Mouse (Mus musculus): ENCODE data around the gene Elac2. TPM values are rescaled to one million over a fixed set of nuclear protein-coding genes. Genes with fewer than 3 reads are reported as not detected.
A peak's percentile ranks its signal among the peaks of the same experiment; 100 is the strongest.

Elac2 gene
- total and polyA plus RNA-seq, 3 experiments, result 66.8 to 88.2 (median 74.1) TPM

DNA sequence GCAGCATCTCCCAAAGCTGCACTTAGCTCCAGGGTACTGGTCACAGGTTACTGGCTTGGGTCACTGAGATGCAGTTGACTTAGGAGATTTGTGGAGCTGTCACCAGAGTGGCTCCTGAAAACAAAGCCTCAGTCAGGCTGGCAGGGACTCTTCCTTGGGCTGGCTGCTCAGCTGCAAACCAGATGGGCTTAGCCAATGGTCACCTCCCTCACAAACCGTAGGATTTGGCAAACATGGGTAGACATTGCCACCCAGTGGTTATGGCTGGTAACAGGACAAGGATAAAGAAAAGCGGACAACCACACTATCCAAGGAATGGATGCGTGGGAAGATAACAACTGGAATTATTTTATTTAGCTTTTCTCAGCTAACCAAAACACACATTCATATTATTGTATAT lies 10.3 kb upstream of the Elac2 start:
- H3K36me3 ChIP-seq (replicated peaks in 1 of 2; ENCODE audit: control insufficient read depth in 1 of 2, insufficient read depth in 1 of 2, low read length in 1 of 2), result no peaks in the 10 kb centered on the region
- dilution Hi-C loops (cut with MboI; ENCODE audit: extremely low pct_ligation_motif_present, extremely low pct_unique_long_range_greater_than_20kb, low sequenced_read_pairs) (no loop called here), in situ Hi-C loops (cut with MboI; ENCODE audit: low pct_ligation_motif_present, low pct_unique_long_range_greater_than_20kb, low sequenced_read_pairs) (no loop called here)
- no peaks in the 10 kb centered on the region for H3K4me1 ChIP-seq (ENCODE audit: control insufficient read depth in 1 of 2, insufficient read depth in 2 of 2)
- DNase-seq (ENCODE audit: extremely low read depth), result peak; percentile 62
- no peaks in the 10 kb centered on the region for H3K9me3 ChIP-seq (replicated peaks; ENCODE audit: low read length)
- no peak overlapping the region for H3K4me3 ChIP-seq (replicated peaks in 1 of 3; ENCODE audit: low read depth in 2 of 3, low read length in 2 of 3, poor library complexity in 1 of 3)
- H3K9ac ChIP-seq (ENCODE audit: insufficient read depth, low read depth), result no peak overlapping the region
- H3K79me2 ChIP-seq (replicated peaks; ENCODE audit: control insufficient read depth, extremely low read depth, insufficient read depth, poor library complexity, severe bottlenecking), result no peaks in the 10 kb centered on the region
- H3K27ac ChIP-seq (ENCODE audit: insufficient read depth, low read depth), result no peak overlapping the region
- H3K4me2 ChIP-seq (ENCODE audit: insufficient read depth, low read depth, poor library complexity, severe bottlenecking), result no peak overlapping the region
- H3K27me3 ChIP-seq (replicated peaks), result peaks cover 34% of the 10 kb centered on the region
- no peak for TF ChIP-seq USF2 (conservative IDR thresholded peaks at IDR 0.05; ENCODE audit: low read depth, low read length)
- no peak for TF ChIP-seq CHD2 (IDR thresholded peaks at IDR 0.05; ENCODE audit: low read length)
- no peak for TF ChIP-seq BHLHE40 (IDR thresholded peaks at IDR 0.05; ENCODE audit: low read depth, low read length)
- peak; percentile 75 for TF ChIP-seq SMC3 (IDR thresholded peaks at IDR 0.05; ENCODE audit: low read depth, low read length)
- peak; percentile 97 for TF ChIP-seq RAD21 (IDR thresholded peaks at IDR 0.05; ENCODE audit: low read depth, low read length)
- peak; percentile 79 to 93 for TF ChIP-seq CTCF (conservative IDR thresholded peaks at IDR 0.05 in 1 of 2, IDR thresholded peaks at IDR 0.05 in 1 of 2; ENCODE audit: low read depth in 2 of 2, low read length in 2 of 2)
- TF ChIP-seq NELFE (IDR thresholded peaks at IDR 0.05; ENCODE audit: low read depth, low read length), result 0 out of 2 replicates have a peak, but pooled peaks have one; percentile 20
- TF ChIP-seq ZNF384 (IDR thresholded peaks at IDR 0.05; ENCODE audit: low read depth, low read length), result no peak
- TF ChIP-seq MAFK (IDR thresholded peaks at IDR 0.05; ENCODE audit: insufficient replicate concordance, low read length), result no peak

DNA sequence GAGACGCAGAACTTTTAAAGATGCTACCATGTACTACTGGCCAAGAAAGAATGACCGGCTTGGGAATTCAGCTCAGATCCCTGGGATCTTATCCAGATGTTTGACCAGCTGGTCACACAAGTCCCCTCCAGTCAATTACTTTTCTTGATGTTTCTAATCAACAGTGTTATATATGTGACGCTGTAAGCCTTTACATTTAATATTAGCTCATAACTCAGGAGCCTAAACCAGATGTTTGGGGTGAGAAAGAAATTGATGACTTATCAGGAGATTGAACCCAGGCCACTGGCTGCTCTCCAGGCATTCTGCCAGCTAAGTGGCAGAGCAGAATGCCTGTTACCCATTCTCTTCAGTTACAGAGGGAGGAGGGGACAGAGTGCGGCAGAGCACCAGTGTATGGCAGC lies 9.9 kb upstream of the Elac2 start:
- H3K4me1 ChIP-seq (ENCODE audit: control insufficient read depth in 1 of 2, insufficient read depth in 2 of 2), result no peaks in the 10 kb centered on the region
- H3K4me2 ChIP-seq (ENCODE audit: insufficient read depth, low read depth, poor library complexity, severe bottlenecking), result no peak overlapping the region
- H3K79me2 ChIP-seq (replicated peaks; ENCODE audit: control insufficient read depth, extremely low read depth, insufficient read depth, poor library complexity, severe bottlenecking), result no peaks in the 10 kb centered on the region
- H3K9ac ChIP-seq (ENCODE audit: insufficient read depth, low read depth), result no peak overlapping the region
- peaks cover 36% of the 10 kb centered on the region for H3K27me3 ChIP-seq (replicated peaks)
- no peak overlapping the region for H3K27ac ChIP-seq (ENCODE audit: insufficient read depth, low read depth)
- dilution Hi-C loops (cut with MboI; ENCODE audit: extremely low pct_ligation_motif_present, extremely low pct_unique_long_range_greater_than_20kb, low sequenced_read_pairs) (no loop called here), in situ Hi-C loops (cut with MboI; ENCODE audit: low pct_ligation_motif_present, low pct_unique_long_range_greater_than_20kb, low sequenced_read_pairs) (no loop called here)
- no peaks in the 10 kb centered on the region for H3K9me3 ChIP-seq (replicated peaks; ENCODE audit: low read length)
- no peak overlapping the region for H3K4me3 ChIP-seq (replicated peaks in 1 of 3; ENCODE audit: low read depth in 2 of 3, low read length in 2 of 3, poor library complexity in 1 of 3)
- no peaks in the 10 kb centered on the region for H3K36me3 ChIP-seq (replicated peaks in 1 of 2; ENCODE audit: control insufficient read depth in 1 of 2, insufficient read depth in 1 of 2, low read length in 1 of 2)
- TF ChIP-seq POLR2A (IDR thresholded peaks at IDR 0.05; ENCODE audit: low read depth, low read length) (no peak), PAX5 (IDR thresholded peaks at IDR 0.05; ENCODE audit: low read length) (no peak), JUND (conservative IDR thresholded peaks at IDR 0.05; ENCODE audit: low read depth, low read length) (no peak), BHLHE40 (IDR thresholded peaks at IDR 0.05; ENCODE audit: low read depth, low read length) (no peak), MAZ (IDR thresholded peaks at IDR 0.05; ENCODE audit: low read depth, low read length) (no peak)
- no peak for DNase-seq (ENCODE audit: extremely low read depth)

DNA sequence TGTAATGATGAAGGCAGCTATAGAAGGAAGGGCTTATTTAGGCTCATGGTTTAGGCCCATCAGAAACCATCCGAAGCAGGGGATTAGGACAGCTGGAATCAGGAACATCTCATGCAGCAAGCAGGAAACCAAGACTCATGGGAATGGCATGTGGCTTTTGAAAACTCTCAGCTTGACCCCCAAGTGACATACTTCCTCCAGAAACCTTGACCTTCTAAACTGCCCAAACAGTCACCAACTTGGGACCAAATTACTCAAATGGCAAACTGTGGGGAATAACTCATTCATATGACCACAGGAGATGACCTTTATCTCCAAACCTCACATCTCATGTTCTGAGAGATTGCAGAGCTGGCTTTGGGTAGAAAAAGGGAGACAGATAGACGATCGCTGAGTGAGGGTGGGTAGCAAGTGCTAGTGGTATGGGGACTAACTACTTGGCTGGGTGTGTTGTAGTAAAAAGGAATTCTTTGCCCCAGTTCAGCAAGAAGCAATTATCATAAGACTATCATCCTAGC lies 7.3 kb upstream of the Elac2 start:
- DNase-seq (ENCODE audit: extremely low read depth), result no peak
- H3K27ac ChIP-seq (ENCODE audit: insufficient read depth, low read depth), result no peak overlapping the region
- dilution Hi-C loops (cut with MboI; ENCODE audit: extremely low pct_ligation_motif_present, extremely low pct_unique_long_range_greater_than_20kb, low sequenced_read_pairs), result no loop called here
- TF ChIP-seq ZNF384 (IDR thresholded peaks at IDR 0.05; ENCODE audit: low read depth, low read length) (no peak), RCOR1 (conservative IDR thresholded peaks at IDR 0.05; ENCODE audit: low read depth, low read length) (no peak), EP300 (IDR thresholded peaks at IDR 0.05; ENCODE audit: low read length) (no peak), USF1 (IDR thresholded peaks at IDR 0.05; ENCODE audit: low read depth, low read length) (no peak), GABPA (IDR thresholded peaks at IDR 0.05; ENCODE audit: insufficient replicate concordance, low read depth, low read length) (no peak), MAX (IDR thresholded peaks at IDR 0.05; ENCODE audit: low read length) (no peak), NRF1 (IDR thresholded peaks at IDR 0.05; ENCODE audit: low read depth, low read length) (no peak), RAD21 (IDR thresholded peaks at IDR 0.05; ENCODE audit: low read depth, low read length) (no peak), USF2 (conservative IDR thresholded peaks at IDR 0.05; ENCODE audit: low read depth, low read length) (no peak), PAX5 (IDR thresholded peaks at IDR 0.05; ENCODE audit: low read length) (no peak), MAFK (IDR thresholded peaks at IDR 0.05; ENCODE audit: insufficient replicate concordance, low read length) (no peak), ZKSCAN1 (IDR thresholded peaks at IDR 0.05; ENCODE audit: borderline replicate concordance, low read depth, low read length) (no peak), HCFC1 (IDR thresholded peaks at IDR 0.05; ENCODE audit: low read depth, low read length) (no peak), MAZ (IDR thresholded peaks at IDR 0.05; ENCODE audit: low read depth, low read length) (no peak), IRF4 (IDR thresholded peaks at IDR 0.05; ENCODE audit: low read depth, low read length) (no peak), KAT2A (IDR thresholded peaks at IDR 0.05; ENCODE audit: insufficient replicate concordance, low read length) (no peak), TBP (conservative IDR thresholded peaks at IDR 0.05; ENCODE audit: low read depth, low read length) (no peak), MYC (IDR thresholded peaks at IDR 0.05; ENCODE audit: low read depth, low read length) (no peak), CTCF (conservative IDR thresholded peaks at IDR 0.05 in 1 of 2, IDR thresholded peaks at IDR 0.05 in 1 of 2; ENCODE audit: low read depth in 2 of 2, low read length in 2 of 2) (no peak)
- no peak overlapping the region for H3K9ac ChIP-seq (ENCODE audit: insufficient read depth, low read depth)
- H3K4me1 ChIP-seq (ENCODE audit: control insufficient read depth in 1 of 2, insufficient read depth in 2 of 2), result no peaks in the 10 kb centered on the region
- H3K4me3 ChIP-seq (replicated peaks in 1 of 3; ENCODE audit: low read depth in 2 of 3, low read length in 2 of 3, poor library complexity in 1 of 3), result no peak overlapping the region
- peaks cover 42% of the 10 kb centered on the region for H3K27me3 ChIP-seq (replicated peaks)
- H3K36me3 ChIP-seq (replicated peaks in 1 of 2; ENCODE audit: control insufficient read depth in 1 of 2, insufficient read depth in 1 of 2, low read length in 1 of 2), result no peaks in the 10 kb centered on the region
- in situ Hi-C loops (cut with MboI; ENCODE audit: low pct_ligation_motif_present, low pct_unique_long_range_greater_than_20kb, low sequenced_read_pairs), result no loop called here
- H3K9me3 ChIP-seq (replicated peaks; ENCODE audit: low read length), result no peaks in the 10 kb centered on the region
- no peak overlapping the region for H3K4me2 ChIP-seq (ENCODE audit: insufficient read depth, low read depth, poor library complexity, severe bottlenecking)
- no peaks in the 10 kb centered on the region for H3K79me2 ChIP-seq (replicated peaks; ENCODE audit: control insufficient read depth, extremely low read depth, insufficient read depth, poor library complexity, severe bottlenecking)
